Mouse (Mus musculus): ENCODE data around the gene Agap1. TPM values are rescaled to one million over a fixed set of nuclear protein-coding genes. Genes with fewer than 3 reads are reported as not detected.
A peak's percentile ranks its signal among the peaks of the same experiment; 100 is the strongest.

Gene Agap1
- polyA plus RNA-seq, 1 experiment from 2014 or later, result 10.3 TPM

DNA sequence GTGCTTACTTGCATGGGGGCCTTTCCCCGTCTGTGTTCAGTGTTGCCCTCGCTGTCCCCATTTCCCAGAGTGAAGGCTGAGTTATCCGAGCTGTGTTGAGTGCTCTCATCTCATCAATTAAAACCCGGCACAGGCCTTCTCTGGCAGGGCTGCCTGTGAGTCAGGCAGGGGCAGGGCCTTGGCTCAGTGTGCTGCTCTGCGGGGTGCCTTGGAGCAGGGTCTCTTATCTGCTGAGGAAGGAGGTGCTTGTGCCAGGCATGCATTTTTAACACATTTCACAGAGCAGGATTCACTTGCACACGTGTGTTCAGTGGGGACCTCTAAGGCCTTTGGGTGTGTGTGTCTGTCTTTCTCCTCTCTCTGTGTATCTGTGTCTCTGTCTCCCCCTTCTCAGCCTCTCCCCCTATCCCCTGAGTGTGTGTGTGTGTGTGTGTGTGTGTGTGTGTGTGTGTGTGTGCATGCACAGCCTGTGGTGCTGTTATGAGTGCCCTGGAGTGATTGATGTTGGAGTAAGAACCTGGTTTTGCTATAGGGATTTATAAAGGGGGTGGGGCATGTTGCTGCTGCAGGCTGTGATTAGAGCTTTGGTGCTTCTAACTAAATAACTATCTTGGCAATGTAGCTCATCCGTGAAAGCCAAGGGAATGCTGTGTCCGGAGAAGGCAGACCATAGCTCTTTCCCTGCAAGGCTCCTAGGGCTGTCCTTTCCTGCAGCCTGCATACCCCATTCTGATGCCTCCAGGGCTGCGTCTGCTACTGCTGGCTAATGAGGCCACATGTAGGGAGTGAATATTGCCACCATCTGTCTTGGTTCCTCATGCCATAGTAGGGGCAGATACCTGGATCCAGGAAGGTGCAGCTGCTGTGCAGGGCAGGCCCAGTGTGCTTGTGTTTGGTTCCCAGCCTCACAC, 112.2 kb downstream of the Agap1 start:
- H3K27me3 ChIP-seq (ENCODE audit: insufficient read depth, poor library complexity, severe bottlenecking), result no peaks in the 10 kb centered on the region
- no peak for DNase-seq (ENCODE audit: low spot score)
- 27% methylated on average over 9 of the region's 9 CpGs for WGBS
- no peak overlapping the region for H3K4me3 ChIP-seq
- H3K9me3 ChIP-seq, result no peaks in the 10 kb centered on the region
- H3K27ac ChIP-seq, result peak overlapping the region; percentile 37; the same call in 1 of the 2 replicates
- H3K4me1 ChIP-seq, result peaks cover 88% of the 10 kb centered on the region
- no peaks in the 10 kb centered on the region for H3K36me3 ChIP-seq

DNA sequence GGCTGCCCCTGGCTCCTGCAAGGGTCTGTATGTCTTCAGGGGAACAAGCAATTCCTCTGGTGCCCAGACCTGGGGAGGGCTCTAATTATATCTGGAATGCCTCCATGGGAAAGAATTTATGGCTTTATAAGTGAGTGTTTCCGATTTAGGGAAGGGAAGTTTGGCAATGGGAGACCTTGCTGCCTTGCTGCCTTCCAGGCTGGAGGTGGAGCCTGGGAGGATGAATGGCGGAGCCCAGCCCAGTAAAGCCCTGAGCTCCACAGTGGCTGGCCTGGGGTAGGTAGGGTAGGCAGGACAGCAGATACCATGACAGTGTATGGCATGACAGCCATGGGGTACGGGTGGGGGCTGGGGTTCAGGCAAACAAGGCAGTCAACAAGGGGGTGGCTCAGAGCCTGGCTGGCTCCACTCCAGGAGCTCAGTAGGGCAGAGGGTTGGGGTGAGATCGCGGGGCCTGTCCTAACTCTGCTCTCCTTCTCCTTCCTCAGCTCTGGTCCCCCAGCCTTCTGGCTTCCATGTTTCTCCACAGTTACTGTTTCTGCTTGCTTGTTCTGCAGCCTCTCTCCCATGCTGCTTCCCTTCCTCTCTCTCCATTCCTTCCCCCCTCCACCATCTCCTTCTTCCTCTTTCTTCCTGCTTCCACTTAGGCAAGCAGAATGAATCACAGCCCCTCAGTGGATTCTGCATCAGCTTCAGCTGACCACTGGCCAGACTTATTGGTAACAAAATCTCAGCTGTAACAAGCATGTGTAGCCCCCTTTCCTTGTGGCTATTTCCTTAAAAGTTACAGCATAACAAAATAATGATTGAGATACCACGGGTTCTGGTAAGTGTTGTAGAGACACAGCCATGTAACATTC, 114.2 kb downstream of the Agap1 start:
- H3K27me3 ChIP-seq (ENCODE audit: insufficient read depth, poor library complexity, severe bottlenecking), result no peaks in the 10 kb centered on the region
- no peak overlapping the region for H3K27ac ChIP-seq
- no peaks in the 10 kb centered on the region for H3K9me3 ChIP-seq
- no peaks in the 10 kb centered on the region for H3K36me3 ChIP-seq
- H3K4me1 ChIP-seq, result peaks cover 70% of the 10 kb centered on the region
- DNase-seq (ENCODE audit: low spot score), result no peak
- H3K4me3 ChIP-seq, result no peak overlapping the region
- WGBS, result 70% methylated on average over 6 of the region's 6 CpGs

DNA sequence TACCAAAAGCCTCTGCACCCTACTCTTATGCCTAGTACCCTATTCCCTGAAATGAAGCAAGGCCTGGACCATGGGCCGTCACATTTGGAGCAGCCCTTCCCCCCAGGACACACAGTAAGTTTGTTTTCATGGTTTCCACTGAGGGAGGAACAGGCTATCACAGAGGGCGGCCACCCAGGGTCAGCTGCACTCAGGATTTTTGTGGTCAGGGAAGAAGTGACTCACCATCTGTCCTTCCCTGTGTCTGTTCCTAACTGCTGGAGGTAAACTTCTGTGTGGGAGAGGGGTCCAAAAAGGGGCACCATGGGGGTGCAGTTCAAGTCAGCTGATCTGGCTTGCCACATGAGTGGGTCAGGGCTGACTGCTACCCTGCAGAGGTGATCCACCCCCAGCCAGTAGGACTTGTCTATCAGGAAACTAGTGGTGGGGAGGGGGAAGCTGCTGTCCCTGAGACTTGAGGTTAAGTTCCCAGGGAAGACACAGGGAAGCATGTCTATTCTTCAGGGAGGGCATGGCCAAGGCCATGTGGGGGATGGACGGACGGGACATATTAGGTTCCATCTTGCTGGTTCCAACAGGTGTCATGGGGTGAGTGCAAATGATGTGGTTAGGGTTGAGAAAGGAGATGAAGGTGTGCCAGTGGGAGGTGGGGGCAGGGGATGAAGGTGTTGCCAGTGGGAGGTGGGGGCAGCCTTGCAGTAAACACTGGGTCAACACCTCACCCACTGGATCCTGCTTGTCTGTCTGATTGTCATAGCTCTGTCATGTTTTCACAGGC, 116.1 kb downstream of the Agap1 start:
- no peak for DNase-seq (ENCODE audit: low spot score)
- Histone ChIP-seq H3K27me3 (ENCODE audit: insufficient read depth, poor library complexity, severe bottlenecking) (no peaks in the 10 kb centered on the region), H3K4me3 (no peak overlapping the region), H3K27ac (0 out of 2 replicates have a peak overlapping the region, but pooled peaks have one; percentile 0), H3K4me1 (peaks cover 68% of the 10 kb centered on the region), H3K9me3 (no peaks in the 10 kb centered on the region), H3K36me3 (no peaks in the 10 kb centered on the region)
- WGBS, result 69% methylated on average over 4 of the region's 4 CpGs

DNA sequence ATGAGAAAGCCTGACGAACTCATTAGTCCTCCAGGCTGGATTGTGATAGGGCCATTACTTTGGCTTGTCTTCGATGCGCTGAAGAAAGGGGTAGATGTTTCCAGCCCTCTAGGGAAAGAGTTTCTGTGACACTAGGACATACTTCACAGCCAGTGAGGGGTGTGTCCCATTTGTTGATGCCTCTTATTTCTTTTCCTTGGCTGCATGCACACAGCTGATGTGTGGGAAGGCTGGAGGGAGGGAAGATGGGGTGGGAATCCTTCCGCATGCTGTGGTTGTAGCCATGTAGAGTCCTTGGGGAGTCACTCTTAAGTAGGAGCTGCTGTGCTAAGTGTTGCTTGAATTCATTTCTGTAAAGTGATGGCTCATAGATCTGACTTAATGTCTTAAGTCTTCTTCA, 118.9 kb downstream of the Agap1 start:
- WGBS, result 90% methylated on average over 4 of the region's 4 CpGs
- Histone ChIP-seq H3K4me3 (no peak overlapping the region), H3K27ac (no peak overlapping the region), H3K27me3 (ENCODE audit: insufficient read depth, poor library complexity, severe bottlenecking) (no peaks in the 10 kb centered on the region), H3K9me3 (no peaks in the 10 kb centered on the region), H3K36me3 (no peaks in the 10 kb centered on the region), H3K4me1 (peaks cover 70% of the 10 kb centered on the region)
- no peak for DNase-seq (ENCODE audit: low spot score)

DNA sequence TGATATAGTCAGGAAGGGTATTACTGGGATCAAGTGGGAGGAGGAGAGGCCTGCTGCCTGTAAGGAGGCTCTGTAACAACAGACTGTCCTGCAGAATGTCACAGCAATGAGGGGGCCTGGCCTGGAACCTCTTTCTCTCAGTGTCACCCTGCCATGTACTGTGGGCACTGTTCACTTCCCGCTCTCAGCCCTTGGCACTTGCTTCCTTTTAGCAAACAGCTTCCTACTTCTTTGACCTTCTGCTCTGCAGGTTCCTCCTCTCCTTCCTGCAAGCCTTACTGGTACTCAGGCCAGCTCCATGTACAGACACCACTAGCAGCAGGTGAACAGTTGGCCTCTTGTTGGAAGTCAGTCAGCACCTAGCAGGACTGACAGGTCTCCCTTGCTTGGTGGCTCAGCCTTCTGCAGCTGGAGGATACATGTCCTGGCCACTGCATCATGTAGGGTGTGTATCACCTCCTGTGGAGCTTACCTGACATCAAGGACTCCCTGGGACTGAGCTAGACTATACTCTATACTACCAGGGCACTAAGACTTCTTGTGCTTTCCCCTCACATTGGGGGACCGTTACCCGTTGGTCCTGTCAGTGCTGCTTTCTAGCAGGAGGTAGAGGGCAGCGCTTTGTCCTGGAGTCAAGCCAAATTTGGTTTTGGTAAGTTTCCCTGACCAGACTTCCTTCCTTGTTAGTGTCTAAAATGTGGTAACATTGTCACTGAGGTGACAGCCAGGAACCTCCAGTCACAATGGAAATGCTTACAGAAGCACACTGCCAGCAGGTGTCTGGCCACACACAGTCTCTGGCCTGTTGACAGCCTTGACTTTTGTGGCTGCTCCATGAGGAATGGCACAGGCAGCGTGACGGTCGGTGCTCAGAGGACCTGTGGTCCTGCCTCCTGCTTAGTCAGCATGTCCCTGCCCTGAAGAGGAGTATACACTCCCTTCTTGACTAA, 120.6 kb downstream of the Agap1 start:
- Histone ChIP-seq H3K27me3 (ENCODE audit: insufficient read depth, poor library complexity, severe bottlenecking) (no peaks in the 10 kb centered on the region), H3K9me3 (no peaks in the 10 kb centered on the region), H3K27ac (no peak overlapping the region), H3K4me1 (peaks cover 60% of the 10 kb centered on the region), H3K36me3 (no peaks in the 10 kb centered on the region), H3K4me3 (no peak overlapping the region)
- DNase-seq (ENCODE audit: low spot score), result no peak
- 49% methylated on average over 7 of the region's 7 CpGs for WGBS

DNA sequence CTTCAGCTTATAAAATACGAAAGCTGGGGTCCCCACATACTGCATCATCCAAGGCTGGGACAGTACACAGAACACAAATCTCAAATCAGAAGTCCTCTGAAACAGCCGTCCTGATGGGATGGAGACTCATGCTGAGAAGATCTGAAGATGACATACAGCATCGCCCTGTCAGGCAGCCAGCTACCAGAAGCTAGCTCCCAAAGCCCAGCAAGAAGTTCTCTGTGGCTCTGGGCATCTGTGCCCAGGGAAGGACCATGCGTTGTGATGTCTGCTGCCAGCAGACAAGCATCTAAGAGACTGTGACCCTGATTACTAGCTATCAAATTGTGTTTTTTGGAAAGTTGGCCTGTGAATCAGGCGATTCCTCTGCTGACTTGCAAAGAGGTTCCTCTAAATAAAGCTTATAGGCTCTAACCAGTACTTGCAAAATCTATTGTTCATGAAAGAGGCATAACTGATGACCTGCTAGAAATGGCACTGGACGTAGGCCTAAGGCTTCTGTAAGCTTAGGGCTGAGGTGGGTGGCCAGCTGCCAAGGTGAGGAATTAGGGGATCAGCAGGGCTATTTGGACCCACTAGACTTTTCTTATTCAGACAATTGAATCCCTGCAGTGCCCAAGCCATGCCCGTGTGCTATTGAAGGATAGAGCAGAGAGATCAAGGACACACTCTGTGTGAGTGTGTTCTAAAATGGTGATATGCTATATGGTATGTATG, 121.7 kb downstream of the Agap1 start:
- DNase-seq (ENCODE audit: low spot score), result no peak
- Histone ChIP-seq H3K27me3 (ENCODE audit: insufficient read depth, poor library complexity, severe bottlenecking) (peaks cover 9% of the 10 kb centered on the region), H3K27ac (peak overlapping the region; percentile 78; the same call in 1 of the 2 replicates), H3K4me1 (peaks cover 60% of the 10 kb centered on the region), H3K4me3 (no peak overlapping the region), H3K9me3 (no peaks in the 10 kb centered on the region), H3K36me3 (no peaks in the 10 kb centered on the region)
- 65% methylated on average over 7 of the region's 7 CpGs for WGBS

DNA sequence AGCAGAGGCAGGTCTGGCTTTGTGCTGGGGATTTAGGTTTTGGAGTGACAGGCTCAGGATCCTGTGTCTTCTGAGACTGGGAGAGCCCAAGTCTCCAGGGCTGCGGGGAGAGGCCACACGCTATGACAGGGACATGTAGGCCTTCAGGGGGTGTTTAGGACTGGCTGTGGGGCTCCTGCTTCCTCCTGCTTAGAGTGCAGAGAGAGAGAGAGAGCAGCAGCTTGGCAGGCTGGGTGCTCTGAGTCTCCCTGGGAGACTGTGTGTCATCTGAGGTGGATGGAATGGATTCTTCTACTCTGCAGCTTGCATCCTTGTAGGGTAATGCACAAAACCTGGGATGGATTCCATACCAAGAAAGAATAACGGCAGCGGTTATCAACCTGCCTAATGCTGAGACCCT, 122.4 kb downstream of the Agap1 start:
- Histone ChIP-seq H3K36me3 (no peaks in the 10 kb centered on the region), H3K9me3 (no peaks in the 10 kb centered on the region), H3K4me3 (peak overlapping the region; percentile 20; the same call in 1 of the 2 replicates), H3K27ac (peak overlapping the region; percentile 78), H3K27me3 (ENCODE audit: insufficient read depth, poor library complexity, severe bottlenecking) (peaks cover 15% of the 10 kb centered on the region), H3K4me1 (peaks cover 62% of the 10 kb centered on the region)
- DNase-seq (ENCODE audit: low spot score), result no peak
- 16% methylated on average over 4 of the region's 4 CpGs for WGBS

DNA sequence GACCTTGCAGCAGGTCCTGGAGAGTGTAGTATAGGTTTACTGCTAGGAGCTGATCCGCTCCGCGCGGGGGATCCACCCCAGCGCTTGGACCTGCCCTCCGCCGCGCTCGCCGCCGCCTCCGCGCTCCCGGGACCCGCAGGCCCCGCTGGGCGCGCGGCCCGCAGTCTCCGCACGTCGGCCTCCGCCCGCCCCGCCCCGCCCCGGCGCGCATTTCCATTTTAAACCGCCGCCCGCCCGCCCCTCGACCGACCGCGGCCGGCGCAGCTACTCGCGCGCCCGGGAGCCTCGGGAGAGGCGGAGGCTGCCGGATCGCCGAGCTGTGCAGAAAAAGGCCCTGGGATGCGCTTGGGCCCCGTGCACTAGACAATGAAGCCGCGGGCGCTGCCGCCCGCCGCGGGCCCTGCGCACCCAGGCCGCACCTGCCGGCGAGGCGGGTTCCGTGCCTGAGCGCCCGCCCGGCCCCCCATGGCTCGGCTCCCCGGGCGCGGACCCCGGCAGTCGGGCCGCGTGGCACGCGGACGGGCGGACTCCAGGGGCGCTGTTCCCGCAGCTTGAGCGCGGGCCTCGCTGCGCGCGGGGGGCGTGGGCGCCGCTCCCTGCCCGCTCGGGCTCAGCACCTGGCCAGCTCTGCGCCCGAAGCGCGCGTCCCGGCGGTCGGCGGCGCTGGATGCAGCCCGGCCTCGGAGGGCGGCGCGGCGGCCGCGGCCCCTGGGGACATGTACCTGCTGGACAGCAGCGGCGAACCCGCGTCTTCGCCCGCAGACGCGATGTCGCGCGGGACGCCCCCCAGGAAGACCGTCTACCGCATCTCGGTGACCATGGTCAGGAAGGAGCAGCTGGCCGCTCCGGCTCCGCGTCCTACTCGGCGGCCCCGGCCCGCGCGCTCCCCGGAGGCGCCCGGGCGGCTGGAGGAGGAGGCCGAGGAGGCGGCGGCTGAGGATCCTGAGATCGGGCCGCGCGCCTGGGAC, 125.7 kb downstream of the Agap1 start:
- Histone ChIP-seq H3K27me3 (ENCODE audit: insufficient read depth, poor library complexity, severe bottlenecking) (peaks cover 28% of the 10 kb centered on the region), H3K9me3 (no peaks in the 10 kb centered on the region), H3K4me3 (peak overlapping the region; percentile 81), H3K27ac (peak overlapping the region; percentile 88), H3K36me3 (no peaks in the 10 kb centered on the region), H3K4me1 (peaks cover 53% of the 10 kb centered on the region)
- WGBS, result 3% methylated on average over 138 of the region's 146 CpGs
- DNase-seq (ENCODE audit: low spot score), result no peak

DNA sequence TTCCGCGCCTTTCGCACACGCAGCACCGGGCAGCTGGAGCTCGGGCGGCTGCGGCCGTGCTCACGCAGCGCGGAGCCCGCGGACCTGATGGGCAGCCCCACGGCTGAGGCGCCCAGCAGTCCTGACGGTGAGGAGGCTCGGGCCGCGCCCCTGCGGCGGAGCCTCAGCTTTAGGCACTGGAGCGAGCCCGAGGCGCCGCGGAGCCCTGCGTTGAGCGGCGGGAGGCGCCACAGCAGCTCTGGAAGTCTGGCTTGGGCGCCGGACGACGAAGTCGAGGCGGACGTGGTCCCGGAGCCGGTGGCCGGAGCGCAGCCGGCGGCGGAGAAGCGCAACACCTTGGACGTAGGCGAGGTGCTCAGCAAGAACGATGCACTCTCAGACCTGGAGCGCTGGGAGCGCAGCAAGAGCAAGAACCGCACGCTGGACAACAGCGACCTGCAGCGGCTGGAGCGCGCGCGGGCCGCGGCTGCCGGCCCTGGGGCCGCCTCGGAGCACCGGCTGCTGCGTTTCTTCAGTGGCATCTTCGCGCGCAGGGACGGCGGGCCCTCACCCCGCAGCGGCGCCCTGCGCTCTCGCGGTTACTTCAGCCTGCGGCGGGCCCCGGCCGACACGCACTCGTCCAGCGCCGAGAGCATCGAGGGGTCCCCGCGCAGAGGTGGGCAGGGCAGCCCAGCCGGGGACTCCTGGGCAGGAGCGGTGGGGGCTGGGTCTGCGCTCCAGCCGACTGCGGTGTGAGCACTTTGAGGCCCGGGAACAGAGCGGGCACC, 126.6 kb downstream of the Agap1 start:
- peak overlapping the region; percentile 88 for H3K27ac ChIP-seq

DNA sequence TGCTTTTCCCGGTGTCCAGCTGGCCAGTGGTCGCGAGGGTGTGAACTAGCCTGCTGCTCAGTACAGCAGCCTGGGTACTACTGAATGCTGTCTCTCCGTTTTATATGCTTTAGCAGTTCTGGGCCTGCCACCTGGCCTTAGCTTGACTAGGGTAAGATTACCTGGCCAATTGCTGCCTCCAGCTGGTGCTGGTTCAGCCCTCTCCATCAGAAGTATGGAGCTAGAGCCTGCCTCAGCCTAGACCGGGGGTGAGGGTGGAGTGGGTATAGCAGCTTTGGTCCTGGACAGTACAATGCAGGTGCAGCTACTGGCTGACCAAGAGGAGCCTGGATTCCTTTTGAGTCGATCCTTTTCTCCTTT, 127.1 kb downstream of the Agap1 start:
- 24% methylated on average over 6 of the region's 6 CpGs for WGBS
- H3K27ac ChIP-seq, result peak overlapping the region; percentile 88

More for the DNA sequence above, 126.6 kb downstream of the Agap1 start:
- Histone ChIP-seq H3K4me3 (peak overlapping the region; percentile 81), H3K9me3 (no peaks in the 10 kb centered on the region), H3K36me3 (no peaks in the 10 kb centered on the region), H3K4me1 (peaks cover 45% of the 10 kb centered on the region), H3K27me3 (ENCODE audit: insufficient read depth, poor library complexity, severe bottlenecking) (peaks cover 28% of the 10 kb centered on the region)
- DNase-seq (ENCODE audit: low spot score), result no peak
- WGBS, result under 1% methylated on average over 95 of the region's 95 CpGs

More for the DNA sequence above, 127.1 kb downstream of the Agap1 start:
- Histone ChIP-seq H3K27me3 (ENCODE audit: insufficient read depth, poor library complexity, severe bottlenecking) (peaks cover 28% of the 10 kb centered on the region), H3K4me3 (peak overlapping the region; percentile 81), H3K9me3 (no peaks in the 10 kb centered on the region), H3K36me3 (no peaks in the 10 kb centered on the region), H3K4me1 (peaks cover 44% of the 10 kb centered on the region)
- no peak for DNase-seq (ENCODE audit: low spot score)

All from heart, embryonic 10.5 days (tissue).